Mouse (Mus musculus): ENCODE measurements around the gene Dennd1b.

DNA sequence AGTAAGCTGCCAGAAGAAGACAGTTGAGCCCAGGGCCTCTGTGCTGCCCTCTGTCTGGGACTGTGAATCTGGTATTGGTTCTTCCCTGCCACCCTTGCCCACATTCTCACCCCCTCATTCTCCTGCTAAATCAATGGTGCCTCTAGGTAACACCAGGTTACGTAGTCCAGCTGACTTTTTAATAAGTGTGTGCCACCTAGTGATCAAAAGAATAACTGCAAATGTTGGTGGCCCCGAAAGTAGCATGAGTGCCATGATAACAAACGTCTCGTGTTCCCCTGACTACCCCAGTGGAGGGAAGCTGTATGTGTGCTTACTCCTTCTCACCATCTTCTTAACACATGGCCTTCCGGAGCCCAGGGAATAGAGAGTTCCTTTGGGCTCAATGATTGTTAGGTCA, 199.6 kb downstream of the Dennd1b start:
- TF ChIP-seq EP300 (optimal IDR thresholded peaks at IDR 0.05) (no peak), CTCF (IDR thresholded peaks at IDR 0.05; ENCODE audit: low read depth) (peak; percentile 71)
